Mouse (Mus musculus): ENCODE data around the gene Tmem186. TPM values are rescaled to one million over a fixed set of nuclear protein-coding genes. Genes with fewer than 3 reads are reported as not detected.

Gene Tmem186
- total and polyA plus RNA-seq, 2 experiments from 2014 or later: 16.3 to 22.9 TPM

- Histone ChIP-seq H3K36me3 (ENCODE audit: insufficient read depth) (no peaks in the 10 kb centered on the region), H3K9me3 (ENCODE audit: low read length) (no peaks in the 10 kb centered on the region), H3K27ac (ENCODE audit: low read depth, low read length) (no peak overlapping the region), H3K4me2 (ENCODE audit: low read depth) (peak overlapping the region; percentile 79), H3K9ac (peak overlapping the region; percentile 76), H3K27me3 (ENCODE audit: insufficient read depth, low read length) (no peaks in the 10 kb centered on the region), H3K4me1 (ENCODE audit: insufficient read depth) (peaks cover 25% of the 10 kb centered on the region), H3K4me3 (ENCODE audit: low read depth, low read length) (no peak overlapping the region; the same call in 1 of the 2 replicates)
- ATAC-seq (no peak), DNase-seq (no peak)
- TF ChIP-seq CTCF (IDR thresholded peaks at IDR 0.05; ENCODE audit: low read depth): no peak
Measured at GRCm38 (mm10) chr16:8672811-8673210, 35.3 kb upstream of the Tmem186 start.

- Histone ChIP-seq H3K4me1 (ENCODE audit: insufficient read depth) (peaks cover 25% of the 10 kb centered on the region), H3K4me2 (ENCODE audit: low read depth) (peak overlapping the region; percentile 79), H3K9me3 (ENCODE audit: low read length) (no peaks in the 10 kb centered on the region), H3K4me3 (ENCODE audit: low read depth, low read length) (peak overlapping the region; percentile 73), H3K27me3 (ENCODE audit: insufficient read depth, low read length) (no peaks in the 10 kb centered on the region), H3K9ac (peak overlapping the region; percentile 76), H3K36me3 (ENCODE audit: insufficient read depth) (no peaks in the 10 kb centered on the region), H3K27ac (ENCODE audit: low read depth, low read length) (peak overlapping the region; percentile 64)
- WGBS: under 1% methylated on average over 18 of the region's 18 CpGs
- TF ChIP-seq CTCF (IDR thresholded peaks at IDR 0.05; ENCODE audit: low read depth): no peak
- ATAC-seq (no peak), DNase-seq (no peak)
Measured at GRCm38 (mm10) chr16:8672350-8672687, 34.8 kb upstream of the Tmem186 start.

GRCm38 (mm10) chr16:8671551-8672349, 34.2 kb upstream of the Tmem186 start, which contains the start of gene Carhsp1:
Gene Carhsp1 (minus strand): TSS chr16:8672155.
- Histone ChIP-seq H3K4me3 (ENCODE audit: low read depth, low read length) (peak within 1 kb of the TSS; percentile 73), H3K9me3 (ENCODE audit: low read length) (no peaks in the 10 kb centered on the region), H3K27me3 (ENCODE audit: insufficient read depth, low read length) (no peaks in the 10 kb centered on the region), H3K9ac (peak within 1 kb of the TSS; percentile 76), H3K4me1 (ENCODE audit: insufficient read depth) (peaks cover 25% of the 10 kb centered on the region), H3K4me2 (ENCODE audit: low read depth) (peak within 1 kb of the TSS; percentile 79), H3K27ac (ENCODE audit: low read depth, low read length) (peak within 1 kb of the TSS; percentile 64), H3K36me3 (ENCODE audit: insufficient read depth) (no peaks in the 10 kb centered on the region)
- TF ChIP-seq CTCF (IDR thresholded peaks at IDR 0.05; ENCODE audit: low read depth): peak; percentile 36
- DNase-seq: peak; percentile 90
- ATAC-seq: peak; percentile 89
- 1% methylated on average over 67 of the region's 67 CpGs for WGBS

GRCm38 (mm10) chr16:8670041-8671035, 32.8 kb upstream of the Tmem186 start:
- DNase-seq: peak; percentile 60
- Histone ChIP-seq H3K4me3 (ENCODE audit: low read depth, low read length) (peak overlapping the region; percentile 73), H3K9ac (peak overlapping the region; percentile 76), H3K4me2 (ENCODE audit: low read depth) (peak overlapping the region; percentile 79), H3K27ac (ENCODE audit: low read depth, low read length) (peak overlapping the region; percentile 59), H3K36me3 (ENCODE audit: insufficient read depth) (0 out of 2 replicates have a peak, but pooled peaks cover 6% of the 10 kb centered on the region), H3K9me3 (ENCODE audit: low read length) (no peaks in the 10 kb centered on the region), H3K27me3 (ENCODE audit: insufficient read depth, low read length) (no peaks in the 10 kb centered on the region), H3K4me1 (ENCODE audit: insufficient read depth) (peaks cover 25% of the 10 kb centered on the region)
- no peak for TF ChIP-seq CTCF (IDR thresholded peaks at IDR 0.05; ENCODE audit: low read depth)
- ATAC-seq: peak; percentile 61
- WGBS: 8% methylated on average over 15 of the region's 15 CpGs

GRCm38 (mm10) chr16:8669432-8669831, 31.9 kb upstream of the Tmem186 start:
- TF ChIP-seq CTCF (IDR thresholded peaks at IDR 0.05; ENCODE audit: low read depth): no peak
- WGBS: 58% methylated on average over 5 of the region's 5 CpGs
- 0 out of 2 replicates have a peak, but pooled peaks cover 6% of the 10 kb centered on the region for H3K36me3 ChIP-seq (ENCODE audit: insufficient read depth)
- H3K4me2 ChIP-seq (ENCODE audit: low read depth): peak overlapping the region; percentile 79
- ATAC-seq: no peak
- peak overlapping the region; percentile 31; the same call in 1 of the 2 replicates for H3K27ac ChIP-seq (ENCODE audit: low read depth, low read length)
- no peak for DNase-seq
- peak overlapping the region; percentile 73 for H3K4me3 ChIP-seq (ENCODE audit: low read depth, low read length)
- peak overlapping the region; percentile 76 for H3K9ac ChIP-seq
- H3K4me1 ChIP-seq (ENCODE audit: insufficient read depth): peaks cover 25% of the 10 kb centered on the region
- H3K27me3 ChIP-seq (ENCODE audit: insufficient read depth, low read length): no peaks in the 10 kb centered on the region
- no peaks in the 10 kb centered on the region for H3K9me3 ChIP-seq (ENCODE audit: low read length)

- peaks cover 11% of the 10 kb centered on the region; the same call in 1 of the 2 replicates for H3K36me3 ChIP-seq (ENCODE audit: insufficient read depth)
- no peaks in the 10 kb centered on the region for H3K27me3 ChIP-seq (ENCODE audit: insufficient read depth, low read length)
- H3K4me1 ChIP-seq (ENCODE audit: insufficient read depth): peaks cover 25% of the 10 kb centered on the region
- TF ChIP-seq CTCF (IDR thresholded peaks at IDR 0.05; ENCODE audit: low read depth): no peak
- H3K4me3 ChIP-seq (ENCODE audit: low read depth, low read length): no peak overlapping the region
- DNase-seq: no peak
- H3K9ac ChIP-seq: no peak overlapping the region
- no peak for ATAC-seq
- WGBS: 75% methylated on average over 2 of the region's 2 CpGs
- H3K4me2 ChIP-seq (ENCODE audit: low read depth): no peak overlapping the region
- H3K9me3 ChIP-seq (ENCODE audit: low read length): no peaks in the 10 kb centered on the region
- H3K27ac ChIP-seq (ENCODE audit: low read depth, low read length): no peak overlapping the region
Measured at GRCm38 (mm10) chr16:8668386-8668785, 30.9 kb upstream of the Tmem186 start.
